Mouse (Mus musculus): ENCODE measurements around the gene Camta1.
A peak's percentile ranks its signal among the peaks of the same experiment; 100 is the strongest.

Gene Camta1

GRCm38 (mm10) chr4:151156904-151157303 is 704.8 kb downstream of the Camta1 start:
- peak; percentile 85 for DNase-seq (ENCODE audit: low read depth, low spot score)

- no peak for DNase-seq (ENCODE audit: low read depth, low spot score)
These were observed 706.1 kb downstream of the Camta1 start for GRCm38 (mm10) chr4:151155587-151155986.

- DNase-seq (ENCODE audit: low read depth, low spot score), result peak; percentile 42
These were observed 707.4 kb downstream of the Camta1 start for GRCm38 (mm10) chr4:151154306-151154705.

GRCm38 (mm10) chr4:151152010-151152409 is 709.7 kb downstream of the Camta1 start:
- no peak for DNase-seq (ENCODE audit: low read depth, low spot score)

- no peak for DNase-seq (ENCODE audit: low read depth, low spot score)
These were observed 710.8 kb downstream of the Camta1 start for GRCm38 (mm10) chr4:151150842-151151241.

- no peak for DNase-seq (ENCODE audit: low read depth, low spot score)
These were observed 711.6 kb downstream of the Camta1 start for GRCm38 (mm10) chr4:151150115-151150514.

- DNase-seq (ENCODE audit: low read depth, low spot score), result peak; percentile 63
These were observed 714.1 kb downstream of the Camta1 start for GRCm38 (mm10) chr4:151147541-151147940.

- DNase-seq (ENCODE audit: low read depth, low spot score), result peak; percentile 57
These were observed 717.6 kb downstream of the Camta1 start for GRCm38 (mm10) chr4:151144121-151144520.

- peak; percentile 93 for DNase-seq (ENCODE audit: low read depth, low spot score)
These were observed 720.3 kb downstream of the Camta1 start for GRCm38 (mm10) chr4:151141196-151141880.

GRCm38 (mm10) chr4:151140368-151140982 is 721.2 kb downstream of the Camta1 start:
- DNase-seq (ENCODE audit: low read depth, low spot score), result peak; percentile 80

- peak; percentile 94 for DNase-seq (ENCODE audit: low read depth, low spot score)
These were observed 722.4 kb downstream of the Camta1 start for GRCm38 (mm10) chr4:151139053-151139840.

GRCm38 (mm10) chr4:151138586-151138985 is 723.1 kb downstream of the Camta1 start:
- DNase-seq (ENCODE audit: low read depth, low spot score), result no peak

- DNase-seq (ENCODE audit: low read depth, low spot score), result peak; percentile 36
These were observed 723.5 kb downstream of the Camta1 start for GRCm38 (mm10) chr4:151138135-151138534.

- DNase-seq (ENCODE audit: low read depth, low spot score), result no peak
These were observed 724.0 kb downstream of the Camta1 start for GRCm38 (mm10) chr4:151137701-151138100.

GRCm38 (mm10) chr4:151135491-151135890 is 726.2 kb downstream of the Camta1 start:
- DNase-seq (ENCODE audit: low read depth, low spot score), result no peak

GRCm38 (mm10) chr4:151133760-151134159 is 727.9 kb downstream of the Camta1 start:
- DNase-seq (ENCODE audit: low read depth, low spot score), result peak; percentile 28

GRCm38 (mm10) chr4:151132493-151132892 is 729.2 kb downstream of the Camta1 start:
- no peak for DNase-seq (ENCODE audit: low read depth, low spot score)

- no peak for DNase-seq (ENCODE audit: low read depth, low spot score)
These were observed 730.8 kb downstream of the Camta1 start for GRCm38 (mm10) chr4:151130756-151131490.

- no peak for DNase-seq (ENCODE audit: low read depth, low spot score)
These were observed 731.7 kb downstream of the Camta1 start for GRCm38 (mm10) chr4:151129725-151130557.

- DNase-seq (ENCODE audit: low read depth, low spot score), result peak; percentile 76
These were observed 732.8 kb downstream of the Camta1 start for GRCm38 (mm10) chr4:151128641-151129541.

Measured in ZHBTc4 (cell line).